Mouse (Mus musculus): ENCODE measurements around the gene Vmn1r84. TPM values are rescaled to one million over a fixed set of nuclear protein-coding genes. Genes with fewer than 3 reads are reported as not detected.

The Vmn1r84 gene
- polyA plus RNA-seq (2017; shearing (Covaris generic)) = under 1 TPM in 1 of 2 experiments, not detected in 1; 0.11 TPM

DNA sequence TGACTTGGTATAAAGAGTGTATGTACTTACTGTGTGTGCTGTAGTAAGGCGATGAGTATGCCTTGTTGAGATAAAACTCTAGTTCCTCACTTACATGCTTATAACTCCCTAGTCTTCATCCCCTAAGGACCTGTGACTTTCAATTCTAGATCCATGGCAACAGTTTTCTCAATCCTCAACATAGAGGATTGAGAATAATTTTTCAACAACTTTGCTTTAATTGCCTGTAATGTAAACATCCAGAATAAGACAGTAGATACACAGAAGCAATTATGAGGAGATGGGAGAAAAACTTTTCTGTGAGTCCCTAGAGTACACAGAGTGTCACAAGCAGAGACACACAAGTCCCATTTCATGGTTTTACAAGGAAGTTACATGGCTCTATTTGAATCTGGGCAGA, at the start of gene Vmn1r84:
Gene Vmn1r84 (minus strand): TSS at position 101 of the 400 bp plus-strand sequence.
- no peak for ATAC-seq

DNA sequence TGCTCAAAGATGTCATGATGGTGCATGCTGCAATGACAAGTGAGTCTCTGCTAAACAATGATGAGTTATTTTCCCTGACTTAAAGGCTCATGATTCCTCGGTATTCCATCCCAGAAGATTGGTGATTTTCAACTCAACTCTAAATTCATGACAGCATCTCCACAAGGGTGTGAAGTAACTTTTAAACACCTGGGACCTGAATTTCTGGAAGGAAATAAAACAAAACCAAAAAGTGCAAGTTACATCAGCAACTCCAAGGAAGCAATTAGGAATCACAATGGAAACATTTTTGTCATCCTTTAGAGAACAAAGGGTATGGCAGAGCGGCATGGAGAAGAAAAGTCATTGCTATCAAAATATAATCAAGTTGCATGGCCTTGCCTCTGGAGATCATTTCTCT, 39.7 kb downstream of the Vmn1r84 start, which contains the start of gene Vmn1r83:
Gene Vmn1r83 (minus strand): TSS at position 101 of the 400 bp plus-strand sequence.
- ATAC-seq = no peak

Other genes starting within 250 kb of the Vmn1r84 start
- gene Vmn1r78, start 219.0 kb downstream of the Vmn1r84 start, polyA plus RNA-seq (2017; shearing (Covaris generic)) = not detected
- under 1 TPM in 1 of 2 experiments, not detected in 1; 0.24 TPM for gene Vmn1r79, start 198.0 kb downstream of the Vmn1r84 start, polyA plus RNA-seq (2017; shearing (Covaris generic))
- under 1 TPM in 1 of 2 experiments, not detected in 1; 0.16 TPM for gene Vmn1r80, start 180.0 kb downstream of the Vmn1r84 start, polyA plus RNA-seq (2017; shearing (Covaris generic))
- gene Vmn1r81, start 101.0 kb downstream of the Vmn1r84 start, polyA plus RNA-seq (2017; shearing (Covaris generic)) = under 1 TPM in 1 of 2 experiments, not detected in 1; 0.08 TPM
- not detected for gene Vmn1r82, start 68.8 kb downstream of the Vmn1r84 start, polyA plus RNA-seq (2017; shearing (Covaris generic))
- not detected for gene Vmn1r83, start 39.8 kb downstream of the Vmn1r84 start, polyA plus RNA-seq (2017; shearing (Covaris generic))
- gene Zfp551, start 53.5 kb upstream of the Vmn1r84 start, polyA plus RNA-seq (2017; shearing (Covaris generic)) = 1 to 10 TPM; 2.6 to 5.5 TPM
- gene Zfp606, start 109.0 kb upstream of the Vmn1r84 start, polyA plus RNA-seq (2017; shearing (Covaris generic)) = 1 to 10 TPM; 7.8 to 8.3 TPM
- not detected for gene 2900092C05Rik, start 143.2 kb upstream of the Vmn1r84 start, polyA plus RNA-seq (2017; shearing (Covaris generic))
- under 1 TPM in 1 of 2 experiments, not detected in 1; 0.05 TPM for gene Vmn2r53, start 239.5 kb upstream of the Vmn1r84 start, polyA plus RNA-seq (2017; shearing (Covaris generic))